Mouse (Mus musculus) A20 (cell line): ENCODE results near the gene Wars.

Experiments
- DNase-seq: peaks from one replicate; pipeline ENCODE4 v3.0.0-alpha.2; 2011; ENCODE audit warnings: low read depth, low spot score

Wars gene

DNA sequence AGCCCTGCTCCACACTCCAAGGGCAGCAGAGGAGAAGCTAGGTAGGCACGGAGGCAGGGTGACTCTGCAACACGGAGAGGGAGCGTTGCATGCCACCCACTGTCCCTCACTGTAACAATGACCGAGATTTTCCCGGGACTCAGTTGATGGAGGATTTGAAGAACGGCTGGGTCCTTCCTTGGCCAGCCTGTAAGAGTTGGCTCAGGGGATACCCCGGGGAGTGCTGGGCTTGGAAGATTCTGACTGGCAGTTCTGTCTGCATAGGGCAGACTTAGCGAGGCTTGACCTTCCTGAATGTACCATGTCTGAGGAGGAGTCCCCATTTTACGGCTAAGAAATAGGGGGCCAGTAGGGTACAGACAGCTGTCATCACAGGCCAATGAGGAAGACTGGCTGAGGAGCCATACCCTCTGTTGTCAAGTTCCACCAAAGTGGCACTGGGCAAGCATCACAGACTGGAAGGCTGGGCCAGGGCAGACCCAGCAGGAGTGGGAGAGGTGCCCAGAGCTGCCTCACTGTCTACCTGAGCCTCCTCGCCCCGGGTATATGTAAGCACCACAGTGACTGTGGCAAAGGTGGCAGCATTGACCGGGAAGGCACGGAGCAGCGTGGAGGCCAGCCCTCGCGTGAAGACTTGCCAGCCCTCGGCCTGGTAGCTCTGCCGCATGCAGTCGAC lies 67.6 kb downstream of the Wars start:
- DNase-seq, result no peak

DNA sequence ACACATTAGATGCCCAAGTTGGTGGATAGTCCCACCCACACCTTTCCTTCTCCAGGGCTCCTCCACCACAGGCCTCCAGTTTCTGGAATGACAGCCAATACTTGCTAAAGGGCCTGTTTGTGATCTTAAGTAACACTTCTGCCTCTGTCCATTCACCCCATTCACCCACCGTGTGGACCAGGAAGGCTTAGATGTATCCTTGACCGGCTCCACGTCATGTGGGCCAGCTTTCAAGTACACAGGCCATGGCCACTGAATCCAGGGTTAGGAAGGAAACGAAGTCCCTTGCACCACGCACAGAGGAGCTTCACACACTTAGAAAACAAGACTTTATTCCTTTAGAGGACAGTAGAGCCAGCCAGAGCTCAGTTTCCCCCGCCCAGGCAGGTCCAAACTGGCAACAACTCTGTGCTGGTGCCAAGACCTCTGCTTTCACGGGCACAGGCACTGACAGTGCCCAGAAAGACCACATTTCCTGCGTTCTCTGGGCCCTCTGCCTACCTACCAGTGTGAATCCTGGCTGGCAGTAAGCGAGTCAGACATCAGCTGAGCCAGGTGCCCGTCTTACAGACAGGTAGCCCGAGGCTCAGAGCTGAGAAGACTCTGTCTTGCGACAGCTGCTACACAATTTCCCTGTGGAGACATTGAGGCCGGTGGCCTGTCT lies 68.3 kb downstream of the Wars start:
- no peak for DNase-seq

- DNase-seq, result no peak
These were observed 69.6 kb downstream of the Wars start for GRCm38 (mm10) chr12:108824225-108824874.

GRCm38 (mm10) chr12:108823036-108823435 lies 70.9 kb downstream of the Wars start:
- no peak for DNase-seq

- no peak for DNase-seq
These were observed 73.5 kb downstream of the Wars start for GRCm38 (mm10) chr12:108820461-108820860.

GRCm38 (mm10) chr12:108816569-108816968 lies 77.4 kb downstream of the Wars start:
- DNase-seq, result no peak

DNA sequence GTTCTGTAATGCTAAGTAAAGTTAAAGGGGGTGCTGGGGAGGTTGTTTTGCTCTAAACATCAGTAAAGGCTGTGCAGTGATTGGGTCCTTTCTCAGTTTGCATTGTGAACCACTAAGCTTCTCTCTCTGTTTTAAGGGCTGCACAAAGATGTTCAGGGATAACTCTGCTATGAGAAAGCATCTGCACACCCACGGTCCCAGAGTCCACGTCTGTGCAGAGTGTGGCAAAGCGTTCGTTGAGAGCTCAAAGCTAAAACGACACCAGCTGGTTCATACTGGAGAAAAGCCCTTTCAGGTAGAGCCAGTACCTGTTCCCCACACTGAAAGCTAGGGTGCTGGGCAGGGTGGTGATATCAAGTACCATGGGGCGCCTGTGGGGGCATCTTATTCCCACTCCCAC lies 79.5 kb downstream of the Wars start:
- DNase-seq, result no peak

- DNase-seq, result no peak
These were observed 81.5 kb downstream of the Wars start for GRCm38 (mm10) chr12:108812463-108812862.

- DNase-seq, result peak; percentile 45
These were observed 82.8 kb downstream of the Wars start for GRCm38 (mm10) chr12:108811133-108811532.

DNA sequence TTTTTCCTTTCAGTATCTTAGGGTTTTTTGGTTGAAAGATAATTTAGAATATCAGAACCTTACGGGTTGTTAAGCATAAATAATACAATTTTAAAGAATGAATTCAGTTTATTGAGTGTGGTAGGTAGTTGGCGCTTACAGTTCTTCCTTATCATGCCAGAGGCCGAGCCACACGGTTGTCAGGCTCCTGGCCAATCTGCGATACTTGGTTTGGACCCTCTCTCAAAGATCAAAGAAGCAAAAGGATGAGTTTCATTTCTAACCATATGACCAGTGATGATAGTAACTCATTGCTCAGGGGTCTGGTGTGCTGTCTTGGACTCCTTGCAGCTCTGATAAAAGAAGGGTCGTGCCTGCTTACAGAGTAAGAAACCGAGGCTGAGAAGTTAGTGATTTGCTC lies 83.7 kb downstream of the Wars start:
- DNase-seq, result no peak
